Mouse (Mus musculus) forebrain, postnatal 0 days (tissue): Measurements from ENCODE around the gene Flywch2. TPM values are rescaled to one million over a fixed set of nuclear protein-coding genes. Genes with fewer than 3 reads are reported as not detected.

Experiments
- ATAC-seq: fragments of 200-750 bp; cut with Nextera tagmentation; 2 replicates; pipeline ENCODE4 v1.8.0; 2017; ENCODE audit warnings: mild to moderate bottlenecking, moderate library complexity
- DNase-seq: peaks from one replicate; pipeline ENCODE4 v3.0.0-alpha.2; 2015
- H3K27ac ChIP-seq: fragments of 300-500 bp; sonication (generic); 2 replicates; pipeline ENCODE4 v1.5.1; 2014; ENCODE audit warnings: low read depth, mild to moderate bottlenecking, antibody characterized with exemption, low read length, moderate library complexity, mixed read lengths
- H3K27me3 ChIP-seq: fragments of 300-500 bp; sonication (generic); 2 replicates; pipeline ENCODE4 v1.6.1; 2014; ENCODE audit warnings: mild to moderate bottlenecking, low read length, mixed read lengths; ENCODE audit not compliant: insufficient read depth
- H3K36me3 ChIP-seq: fragments of 300-500 bp; sonication (generic); 2 replicates; pipeline ENCODE4 v1.6.1; 2014; ENCODE audit warnings: mild to moderate bottlenecking, moderate library complexity; ENCODE audit not compliant: insufficient read depth
- H3K4me1 ChIP-seq: fragments of 300-500 bp; sonication (generic); 2 replicates; pipeline ENCODE4 v1.6.1; 2014; ENCODE audit warnings: antibody characterized with exemption; ENCODE audit not compliant: insufficient read depth
- H3K4me2 ChIP-seq: fragments of 300-500 bp; sonication (generic); 2 replicates; pipeline ENCODE4 v1.6.1; 2014; ENCODE audit warnings: low read depth, mild to moderate bottlenecking, moderate library complexity
- H3K4me3 ChIP-seq: fragments of 300-500 bp; sonication (generic); 2 replicates; pipeline ENCODE4 v1.5.1; 2014; ENCODE audit warnings: low read depth, low read length, mixed read lengths
- H3K9ac ChIP-seq: fragments of 300-500 bp; sonication (generic); 2 replicates; pipeline ENCODE4 v1.6.1; 2014; ENCODE audit warnings: mild to moderate bottlenecking
- H3K9me3 ChIP-seq: fragments of 300-500 bp; sonication (generic); 2 replicates; pipeline ENCODE4 v1.6.1; 2016; ENCODE audit warnings: low read length
- CTCF ChIP-seq: sonication (generic); IDR thresholded peaks from 2 replicates; pipeline ENCODE4 v1.5.1; 2016; ENCODE audit warnings: antibody characterized with exemption, control low read depth, low read depth
- WGBS: fragments of 180-500 bp; shearing (Covaris S2); extraction: QIAGEN DNeasy Blood & Tissue Kit; methylation state at CpG from one replicate; pipeline ENCODE4 v1.1.7; 2014; 5-methylcytosine and 5-hydroxymethylcytosine counted together
- polyA plus RNA-seq: library from polyadenylated mRNA; unstranded; fragments of >200 nt; fragmentation: Nextera tagmentation; extraction: Ambion mirVana; gene quantifications from 2 replicates; pipeline ENCODE4 v1.2.1, GENCODE M21; 2015
- total RNA-seq: library from RNA; depleted of rRNA; stranded (reverse); fragments of >200 nt; gene quantifications from 2 replicates; pipeline ENCODE4 v1.2.3, GENCODE M21; 2014

Gene Flywch2
- total and polyA plus RNA-seq, 2 experiments from 2014 or later = 55.0 to 77.4 TPM

DNA sequence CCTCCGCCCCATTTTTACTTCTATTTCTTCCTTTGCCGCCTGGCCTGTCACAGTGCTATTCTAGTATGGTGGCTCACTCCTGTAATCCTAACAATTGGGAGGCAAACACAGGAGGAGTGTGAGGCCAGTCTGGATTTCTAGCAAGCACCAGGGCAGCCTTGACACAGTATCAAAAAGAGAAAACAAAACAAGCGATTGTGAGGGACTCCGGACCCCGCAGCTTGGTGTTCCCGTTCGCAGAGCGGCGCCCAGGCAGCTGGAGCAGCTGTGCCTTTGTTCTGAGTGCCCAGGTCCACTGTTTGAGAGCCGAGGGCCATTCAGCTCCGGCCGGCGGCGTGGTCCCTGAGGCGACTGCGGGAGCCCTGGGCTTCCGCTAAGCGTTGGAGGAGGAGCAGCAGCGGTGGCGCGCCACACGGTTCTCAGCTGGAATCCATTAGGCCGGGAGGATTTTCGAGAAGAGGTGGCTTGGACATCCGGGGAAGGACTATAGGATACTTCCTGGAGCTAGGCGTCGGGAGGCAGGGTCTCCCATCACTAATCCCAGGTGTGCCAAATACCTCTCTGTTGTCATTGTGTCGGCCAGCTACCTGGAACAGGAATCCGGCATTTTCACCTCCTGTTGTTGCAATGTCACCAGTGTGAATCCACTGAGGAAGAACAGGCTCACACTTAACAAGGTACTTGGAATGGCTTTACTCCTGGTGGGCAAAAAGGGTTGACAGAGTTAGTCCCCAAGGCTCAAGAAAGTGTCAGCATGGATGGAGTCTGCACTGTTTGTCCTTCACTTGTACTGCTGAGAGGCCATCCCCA, 4.6 kb upstream of the Flywch2 start, which contains the start of gene Srrm2:
Gene Srrm2, plus strand, starts transcription at position 264 of the 810 bp plus-strand sequence.
- Histone ChIP-seq H3K4me1 (peaks cover 17% of the 10 kb centered on the region), H3K27ac (peak within 1 kb of the TSS; percentile 87), H3K9me3 (no peaks in the 10 kb centered on the region), H3K27me3 (no peaks in the 10 kb centered on the region), H3K4me2 (peak within 1 kb of the TSS; percentile 86), H3K4me3 (peak within 1 kb of the TSS; percentile 44), H3K9ac (peak within 1 kb of the TSS; percentile 86), H3K36me3 (no peaks in the 10 kb centered on the region)
- WGBS = 2% methylated on average over 29 of the region's 29 CpGs
- DNase-seq = peak; percentile 72
- peak; percentile 23 for ATAC-seq
- TF ChIP-seq CTCF = peak; percentile 7; the same call in 1 of the 2 replicates

DNA sequence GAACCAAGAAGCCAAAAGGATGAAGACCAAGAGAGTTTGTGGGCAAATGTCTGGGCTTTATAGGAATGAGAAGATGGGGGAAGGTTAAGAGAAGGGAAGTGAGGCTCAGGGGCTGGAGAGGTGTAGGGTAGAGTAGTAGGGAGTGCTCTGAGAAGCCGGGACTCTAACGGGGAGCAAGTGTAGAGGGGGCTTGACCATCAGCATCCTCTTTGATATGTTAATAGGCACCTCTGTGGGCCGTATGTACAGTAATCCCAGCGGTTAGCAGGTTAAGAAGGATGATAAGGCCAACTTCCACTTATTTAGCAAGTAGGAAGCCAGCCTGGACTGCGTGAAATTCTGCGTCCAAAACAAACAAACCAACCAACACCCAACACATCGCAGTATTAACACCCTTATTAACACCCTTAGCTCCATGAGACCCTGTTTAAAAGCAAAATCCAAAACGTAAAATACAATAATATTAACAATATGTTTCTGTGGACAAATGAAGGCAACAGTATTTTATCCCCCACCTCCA, 3.9 kb upstream of the Flywch2 start:
- ATAC-seq (no peak), DNase-seq (no peak)
- 12% methylated on average over 8 of the region's 8 CpGs for WGBS
- H3K9ac ChIP-seq = peak overlapping the region; percentile 86
- H3K9me3 ChIP-seq = no peaks in the 10 kb centered on the region
- peaks cover 23% of the 10 kb centered on the region for H3K4me1 ChIP-seq
- H3K27ac ChIP-seq = peak overlapping the region; percentile 87
- TF ChIP-seq CTCF = no peak
- no peaks in the 10 kb centered on the region for H3K36me3 ChIP-seq
- H3K27me3 ChIP-seq = no peaks in the 10 kb centered on the region
- H3K4me3 ChIP-seq = peak overlapping the region; percentile 44
- H3K4me2 ChIP-seq = peak overlapping the region; percentile 86

DNA sequence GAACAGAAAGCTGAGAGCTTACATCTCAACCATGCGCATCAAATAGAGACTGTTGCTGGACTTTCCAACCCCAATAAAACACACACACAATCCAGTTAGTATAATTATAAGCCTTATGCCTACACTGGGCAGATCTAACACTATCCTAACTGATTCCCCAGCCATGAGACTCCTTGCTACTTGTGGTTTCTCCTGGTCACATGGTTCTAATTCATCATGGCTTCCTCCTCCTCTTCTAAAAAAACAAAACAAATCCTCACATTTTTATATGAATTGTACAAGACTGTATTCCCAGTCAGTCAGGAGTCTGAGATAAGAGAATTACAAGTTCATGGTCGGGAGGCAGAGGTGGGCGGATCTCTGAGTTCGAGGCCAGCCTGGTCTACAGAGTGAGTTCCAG, 3.1 kb upstream of the Flywch2 start:
- no peaks in the 10 kb centered on the region for H3K9me3 ChIP-seq
- no peaks in the 10 kb centered on the region for H3K27me3 ChIP-seq
- no peak overlapping the region for H3K27ac ChIP-seq
- no peak overlapping the region for H3K9ac ChIP-seq
- no peak overlapping the region for H3K4me3 ChIP-seq
- no peak overlapping the region for H3K4me2 ChIP-seq
- 90% methylated on average over 4 of the region's 4 CpGs for WGBS
- H3K36me3 ChIP-seq = no peaks in the 10 kb centered on the region
- ATAC-seq = no peak
- DNase-seq = no peak
- H3K4me1 ChIP-seq = peaks cover 23% of the 10 kb centered on the region
- no peak for TF ChIP-seq CTCF

DNA sequence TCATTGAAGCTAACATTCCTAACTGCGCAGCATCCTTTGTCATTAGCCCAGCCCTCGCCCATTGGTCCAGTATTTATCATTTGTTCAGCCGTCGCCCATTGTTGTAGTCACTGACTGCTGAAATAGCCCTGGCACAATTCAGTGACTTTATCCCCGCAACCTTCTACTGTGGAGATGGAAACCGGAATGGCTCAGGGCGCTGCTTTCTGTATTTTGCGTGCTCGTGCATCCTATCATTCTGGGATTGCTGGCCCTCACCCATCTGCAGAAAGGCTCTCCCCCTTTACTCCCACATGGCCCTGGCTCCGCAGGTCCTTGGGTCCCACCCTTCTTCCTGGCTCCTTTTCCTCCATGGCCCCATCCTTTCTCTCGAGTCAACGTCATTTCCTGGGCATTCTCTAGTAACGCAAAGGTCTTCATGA, 640 bp upstream of the Flywch2 start:
- Histone ChIP-seq H3K4me3 (peak overlapping the region; percentile 59), H3K9me3 (no peaks in the 10 kb centered on the region), H3K27ac (peak overlapping the region; percentile 83), H3K4me1 (peaks cover 22% of the 10 kb centered on the region), H3K4me2 (peak overlapping the region; percentile 82), H3K36me3 (no peaks in the 10 kb centered on the region), H3K9ac (peak overlapping the region; percentile 70), H3K27me3 (no peaks in the 10 kb centered on the region)
- ATAC-seq (peak; percentile 66), DNase-seq (peak; percentile 77)
- no peak; the same call in 1 of the 2 replicates for TF ChIP-seq CTCF
- 11% methylated on average over 13 of the region's 13 CpGs for WGBS

DNA sequence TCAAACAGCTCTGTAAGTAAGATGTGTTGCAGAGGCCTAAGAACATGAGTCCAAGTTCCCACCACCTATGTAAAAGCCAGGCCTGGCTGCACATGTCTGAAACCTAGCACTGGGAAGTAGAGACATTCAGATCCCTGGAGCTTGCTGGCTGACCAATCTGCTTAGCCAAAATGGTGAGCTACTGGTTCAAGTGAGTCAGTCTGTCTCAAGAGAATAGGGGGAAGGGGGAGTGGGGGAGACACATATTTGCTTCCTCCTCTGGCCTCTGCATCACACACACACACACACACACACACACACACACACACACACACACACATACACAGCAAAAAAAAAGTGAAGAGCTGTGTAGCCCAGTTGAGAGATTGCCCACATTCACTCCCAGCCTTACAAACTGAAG, 2.5 kb downstream of the Flywch2 start:
- Histone ChIP-seq H3K4me3 (no peak overlapping the region), H3K27me3 (no peaks in the 10 kb centered on the region), H3K36me3 (no peaks in the 10 kb centered on the region; the same call in 1 of the 2 replicates), H3K9me3 (no peaks in the 10 kb centered on the region), H3K9ac (no peak overlapping the region), H3K4me1 (peaks cover 6% of the 10 kb centered on the region; the same call in 1 of the 2 replicates), H3K4me2 (no peak overlapping the region), H3K27ac (no peak overlapping the region)
- TF ChIP-seq CTCF = no peak
- ATAC-seq (no peak), DNase-seq (no peak)

DNA sequence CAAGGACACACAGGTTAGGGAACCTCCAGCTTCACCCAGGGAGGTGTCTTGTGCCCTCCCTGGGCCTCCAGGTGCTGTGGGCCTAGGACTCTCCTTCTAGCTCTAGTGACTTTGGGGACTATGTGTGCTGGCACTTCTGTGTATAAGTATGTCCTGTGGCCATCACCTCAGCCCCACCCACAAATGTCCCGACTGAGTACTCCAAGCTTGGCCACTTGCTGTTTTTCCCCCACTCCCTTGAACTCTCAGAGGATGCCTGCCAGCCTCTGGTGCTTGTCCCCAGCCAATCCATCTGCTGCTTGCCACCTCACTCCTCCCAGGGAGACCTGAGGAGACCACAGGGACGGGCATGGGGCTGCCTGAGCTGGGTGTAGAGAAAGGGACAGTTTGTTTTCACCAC, 7.4 kb downstream of the Flywch2 start:
- 62% methylated on average over 2 of the region's 2 CpGs for whole genome bisulfite sequencing
- no peaks in the 10 kb centered on the region for H3K9me3 ChIP-seq
- no peak for TF ChIP-seq CTCF

DNA sequence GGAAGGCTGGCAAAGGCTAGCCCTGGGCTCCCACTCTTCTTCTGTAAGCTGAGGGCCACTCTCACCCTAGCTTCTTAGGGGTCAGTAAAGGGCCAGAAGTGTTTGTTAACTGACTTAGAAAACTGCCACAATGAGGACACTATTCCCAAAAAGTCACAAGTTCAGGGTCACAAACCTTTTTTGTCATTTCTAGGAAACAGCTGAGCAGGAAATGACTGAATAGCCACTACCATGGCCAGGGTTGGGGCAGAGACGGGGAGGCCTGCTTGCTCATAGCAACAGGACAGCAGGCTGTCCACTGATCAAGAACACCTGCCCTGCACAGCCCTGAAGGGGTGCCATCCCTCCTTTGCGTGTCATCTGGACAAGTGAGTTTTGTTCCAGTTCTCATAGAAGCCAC, 8.7 kb downstream of the Flywch2 start:
- Histone ChIP-seq H3K4me1 (no peaks in the 10 kb centered on the region), H3K4me3 (no peak overlapping the region), H3K9ac (no peak overlapping the region), H3K27me3 (no peaks in the 10 kb centered on the region), H3K4me2 (no peak overlapping the region), H3K9me3 (no peaks in the 10 kb centered on the region), H3K36me3 (no peaks in the 10 kb centered on the region; the same call in 1 of the 2 replicates), H3K27ac (no peak overlapping the region)
- 86% methylated on average over 2 of the region's 2 CpGs for WGBS
- DNase-seq = no peak
- ATAC-seq = no peak
- TF ChIP-seq CTCF = no peak

More for the DNA sequence above, 7.4 kb downstream of the Flywch2 start:
- Histone ChIP-seq H3K27ac (no peak overlapping the region), H3K4me2 (no peak overlapping the region), H3K4me3 (no peak overlapping the region), H3K27me3 (no peaks in the 10 kb centered on the region), H3K9ac (no peak overlapping the region), H3K36me3 (no peaks in the 10 kb centered on the region; the same call in 1 of the 2 replicates), H3K4me1 (no peaks in the 10 kb centered on the region)
- no peak for ATAC-seq
- no peak for DNase-seq
